Mouse (Mus musculus): ENCODE measurements at regions not wholly inside any gene's neighbourhood (a gene's known extent, or its start where the extent isn't known, plus 50 kb on each side); places are given as distances from the start of the nearest gene placed in this dataset.

- Histone ChIP-seq H3K4me2 (no peak overlapping the region), H3K9ac (no peak overlapping the region), H3K4me1 (no peaks in the 10 kb centered on the region), H3K27ac (no peak overlapping the region), H3K36me3 (no peaks in the 10 kb centered on the region), H3K4me3 (no peak overlapping the region), H3K27me3 (no peaks in the 10 kb centered on the region), H3K9me3 (no peaks in the 10 kb centered on the region)
- WGBS: 43% methylated on average over 6 of the region's 6 CpGs
- ATAC-seq (ENCODE audit: borderline replicate concordance, extremely low read depth, low FRiP score, low TSS enrichment): no peak
These were observed 367.2 kb downstream of the Pdcd6ip start for GRCm38 (mm10) chr9:113340838-113341237.

- no peaks in the 10 kb centered on the region for H3K4me1 ChIP-seq
- no peaks in the 10 kb centered on the region for H3K27me3 ChIP-seq
- no peak overlapping the region for H3K27ac ChIP-seq
- no peak overlapping the region for H3K4me2 ChIP-seq
- no peaks in the 10 kb centered on the region for H3K9me3 ChIP-seq
- 74% methylated on average over 3 of the region's 3 CpGs for WGBS
- no peak overlapping the region for H3K9ac ChIP-seq
- H3K36me3 ChIP-seq: no peaks in the 10 kb centered on the region
- ATAC-seq (ENCODE audit: borderline replicate concordance, extremely low read depth, low FRiP score, low TSS enrichment): no peak
- H3K4me3 ChIP-seq: no peak overlapping the region
These were observed 368.0 kb downstream of the Pdcd6ip start for GRCm38 (mm10) chr9:113340036-113340435.

- Histone ChIP-seq H3K4me3 (no peak overlapping the region), H3K36me3 (no peaks in the 10 kb centered on the region), H3K4me1 (no peaks in the 10 kb centered on the region), H3K4me2 (no peak overlapping the region), H3K27me3 (no peaks in the 10 kb centered on the region), H3K9me3 (no peaks in the 10 kb centered on the region), H3K27ac (no peak overlapping the region), H3K9ac (no peak overlapping the region)
- WGBS: 63% methylated on average over 3 of the region's 3 CpGs
- no peak for ATAC-seq (ENCODE audit: borderline replicate concordance, extremely low read depth, low FRiP score, low TSS enrichment)
These were observed 383.6 kb downstream of the Pdcd6ip start for GRCm38 (mm10) chr9:113324489-113324888.

- 64% methylated on average over 7 of the region's 7 CpGs for WGBS
- Histone ChIP-seq H3K27ac (peak overlapping the region; percentile 37; the same call in 1 of the 2 replicates), H3K9me3 (no peaks in the 10 kb centered on the region), H3K27me3 (no peaks in the 10 kb centered on the region), H3K4me1 (no peaks in the 10 kb centered on the region), H3K4me3 (no peak overlapping the region), H3K4me2 (no peak overlapping the region), H3K9ac (no peak overlapping the region), H3K36me3 (no peaks in the 10 kb centered on the region)
- ATAC-seq (ENCODE audit: borderline replicate concordance, extremely low read depth, low FRiP score, low TSS enrichment): peak; percentile 76
These were observed 398.1 kb downstream of the Pdcd6ip start for GRCm38 (mm10) chr9:113309707-113310574.

- 41% methylated on average over 4 of the region's 4 CpGs for WGBS
- Histone ChIP-seq H3K27me3 (no peaks in the 10 kb centered on the region), H3K4me3 (no peak overlapping the region), H3K9me3 (no peaks in the 10 kb centered on the region), H3K27ac (no peak overlapping the region), H3K9ac (no peak overlapping the region), H3K4me2 (no peak overlapping the region), H3K36me3 (no peaks in the 10 kb centered on the region), H3K4me1 (no peaks in the 10 kb centered on the region)
- ATAC-seq (ENCODE audit: borderline replicate concordance, extremely low read depth, low FRiP score, low TSS enrichment): no peak
These were observed 402.3 kb downstream of the Pdcd6ip start for GRCm38 (mm10) chr9:113305761-113306160.

GRCm38 (mm10) chr9:113302429-113302828, 405.6 kb downstream of the Pdcd6ip start:
- H3K36me3 ChIP-seq: no peaks in the 10 kb centered on the region
- no peak overlapping the region for H3K4me3 ChIP-seq
- H3K4me2 ChIP-seq: no peak overlapping the region
- no peaks in the 10 kb centered on the region for H3K4me1 ChIP-seq
- 58% methylated on average over 1 of the region's 1 CpGs for WGBS
- no peak overlapping the region for H3K27ac ChIP-seq
- no peak overlapping the region for H3K9ac ChIP-seq
- H3K27me3 ChIP-seq: no peaks in the 10 kb centered on the region
- H3K9me3 ChIP-seq: no peaks in the 10 kb centered on the region
- no peak for ATAC-seq (ENCODE audit: borderline replicate concordance, extremely low read depth, low FRiP score, low TSS enrichment)

- H3K4me1 ChIP-seq: no peaks in the 10 kb centered on the region
- H3K36me3 ChIP-seq: no peaks in the 10 kb centered on the region
- 7% methylated on average over 2 of the region's 2 CpGs for WGBS
- no peak overlapping the region for H3K9ac ChIP-seq
- no peak for ATAC-seq (ENCODE audit: borderline replicate concordance, extremely low read depth, low FRiP score, low TSS enrichment)
- no peak overlapping the region for H3K4me3 ChIP-seq
- H3K27ac ChIP-seq: no peak overlapping the region
- H3K27me3 ChIP-seq: no peaks in the 10 kb centered on the region
- H3K4me2 ChIP-seq: no peak overlapping the region
- H3K9me3 ChIP-seq: no peaks in the 10 kb centered on the region
These were observed 407.2 kb downstream of the Pdcd6ip start for GRCm38 (mm10) chr9:113300846-113301245.

GRCm38 (mm10) chr9:113299900-113300299, 408.2 kb downstream of the Pdcd6ip start:
- no peaks in the 10 kb centered on the region for H3K27me3 ChIP-seq
- no peaks in the 10 kb centered on the region for H3K4me1 ChIP-seq
- H3K4me2 ChIP-seq: no peak overlapping the region
- no peak overlapping the region for H3K4me3 ChIP-seq
- ATAC-seq (ENCODE audit: borderline replicate concordance, extremely low read depth, low FRiP score, low TSS enrichment): no peak
- H3K9me3 ChIP-seq: no peaks in the 10 kb centered on the region
- 19% methylated on average over 3 of the region's 3 CpGs for WGBS
- H3K9ac ChIP-seq: no peak overlapping the region
- H3K27ac ChIP-seq: no peak overlapping the region
- no peaks in the 10 kb centered on the region for H3K36me3 ChIP-seq

GRCm38 (mm10) chr9:113295850-113296467, 412.1 kb downstream of the Pdcd6ip start:
- WGBS: 33% methylated on average over 5 of the region's 5 CpGs
- no peak for ATAC-seq (ENCODE audit: borderline replicate concordance, extremely low read depth, low FRiP score, low TSS enrichment)
- no peak overlapping the region for H3K4me2 ChIP-seq
- no peaks in the 10 kb centered on the region for H3K36me3 ChIP-seq
- no peaks in the 10 kb centered on the region for H3K27me3 ChIP-seq
- H3K9ac ChIP-seq: no peak overlapping the region
- H3K4me1 ChIP-seq: no peaks in the 10 kb centered on the region
- no peaks in the 10 kb centered on the region for H3K9me3 ChIP-seq
- H3K27ac ChIP-seq: no peak overlapping the region
- H3K4me3 ChIP-seq: no peak overlapping the region

- H3K9me3 ChIP-seq: no peaks in the 10 kb centered on the region
- H3K9ac ChIP-seq: no peak overlapping the region
- no peak overlapping the region for H3K4me2 ChIP-seq
- ATAC-seq (ENCODE audit: borderline replicate concordance, extremely low read depth, low FRiP score, low TSS enrichment): no peak
- 39% methylated on average over 4 of the region's 4 CpGs for WGBS
- no peaks in the 10 kb centered on the region for H3K27me3 ChIP-seq
- H3K4me1 ChIP-seq: no peaks in the 10 kb centered on the region
- H3K4me3 ChIP-seq: no peak overlapping the region
- H3K27ac ChIP-seq: no peak overlapping the region
- H3K36me3 ChIP-seq: no peaks in the 10 kb centered on the region
These were observed 420.7 kb downstream of the Pdcd6ip start for GRCm38 (mm10) chr9:113287397-113287796.

- Histone ChIP-seq H3K27me3 (no peaks in the 10 kb centered on the region), H3K4me2 (no peak overlapping the region), H3K9ac (no peak overlapping the region), H3K27ac (no peak overlapping the region), H3K4me1 (no peaks in the 10 kb centered on the region), H3K9me3 (no peaks in the 10 kb centered on the region), H3K36me3 (no peaks in the 10 kb centered on the region), H3K4me3 (no peak overlapping the region)
- ATAC-seq (ENCODE audit: borderline replicate concordance, extremely low read depth, low FRiP score, low TSS enrichment): no peak
- 7% methylated on average over 1 of the region's 1 CpGs for WGBS
These were observed 424.8 kb downstream of the Pdcd6ip start for GRCm38 (mm10) chr9:113283244-113283643.

- H3K27ac ChIP-seq: no peak overlapping the region
- WGBS: 68% methylated on average over 4 of the region's 4 CpGs
- no peak overlapping the region for H3K4me3 ChIP-seq
- no peaks in the 10 kb centered on the region for H3K4me1 ChIP-seq
- ATAC-seq (ENCODE audit: borderline replicate concordance, extremely low read depth, low FRiP score, low TSS enrichment): no peak
- no peaks in the 10 kb centered on the region for H3K9me3 ChIP-seq
- H3K9ac ChIP-seq: no peak overlapping the region
- H3K27me3 ChIP-seq: no peaks in the 10 kb centered on the region
- H3K36me3 ChIP-seq: no peaks in the 10 kb centered on the region
- H3K4me2 ChIP-seq: no peak overlapping the region
These were observed 437.5 kb downstream of the Pdcd6ip start for GRCm38 (mm10) chr9:113270595-113270994.

All from lung, embryonic 15.5 days (tissue).